Mouse (Mus musculus) fibroblast of lung, adult 2 months (primary cell): ENCODE measurements around the gene Hoxa7.
A peak's percentile ranks its signal among the peaks of the same experiment; 100 is the strongest.

Experiments used
- DNase-seq: peaks from one replicate; pipeline ENCODE4 v3.0.0-alpha.2; 2011; ENCODE audit warnings: low read depth

Hoxa7 gene

DNA sequence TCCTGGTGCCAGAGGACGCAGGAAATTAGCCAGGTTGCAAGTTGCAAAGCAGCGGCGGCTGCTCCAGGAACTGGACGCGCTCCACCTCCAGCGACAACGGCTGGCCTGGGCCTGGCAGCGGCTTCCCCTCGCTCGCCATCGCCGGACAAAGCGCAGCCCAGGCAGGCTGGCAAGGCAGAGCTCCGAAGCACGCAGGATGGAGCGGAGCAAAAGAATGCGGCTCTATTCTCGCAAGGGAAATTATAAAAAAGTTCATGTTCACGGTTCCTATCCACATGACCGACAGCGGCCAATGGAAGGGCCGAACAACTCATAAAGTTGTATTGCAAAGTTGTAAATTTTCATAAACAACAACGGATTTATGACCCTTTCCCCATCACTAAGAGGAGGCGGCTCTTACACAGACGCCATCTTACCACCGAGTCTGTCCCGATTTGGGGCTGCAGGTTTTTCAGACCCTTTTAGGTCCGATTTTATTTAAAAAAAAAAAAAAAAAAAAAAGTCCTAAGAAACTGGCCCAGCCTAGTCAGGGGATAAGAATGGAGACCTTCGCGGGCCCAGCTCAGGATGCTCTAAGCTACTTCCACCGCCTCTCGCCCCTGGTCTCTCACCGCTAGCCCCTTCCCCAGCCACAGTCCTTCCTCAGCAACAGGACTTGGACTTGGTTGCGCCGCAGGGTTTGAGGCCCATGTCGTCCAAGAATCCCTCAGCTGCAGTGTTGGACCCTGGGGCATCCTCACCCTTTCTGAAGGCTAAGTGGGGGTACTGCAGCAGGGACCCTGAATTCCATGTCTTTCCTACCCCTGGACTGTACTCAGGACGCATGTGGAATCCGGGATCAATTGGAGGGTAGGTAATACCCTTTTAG is 8.3 kb downstream of the Hoxa7 start, which contains the start of the genes Hoxa3 and Gm28308:
Hoxa3 (minus strand) TSS at position 218 of the 868 bp plus-strand sequence.
Gm28308 (minus strand) TSS at position 221 of the 868 bp plus-strand sequence.
- DNase-seq = no peak

DNA sequence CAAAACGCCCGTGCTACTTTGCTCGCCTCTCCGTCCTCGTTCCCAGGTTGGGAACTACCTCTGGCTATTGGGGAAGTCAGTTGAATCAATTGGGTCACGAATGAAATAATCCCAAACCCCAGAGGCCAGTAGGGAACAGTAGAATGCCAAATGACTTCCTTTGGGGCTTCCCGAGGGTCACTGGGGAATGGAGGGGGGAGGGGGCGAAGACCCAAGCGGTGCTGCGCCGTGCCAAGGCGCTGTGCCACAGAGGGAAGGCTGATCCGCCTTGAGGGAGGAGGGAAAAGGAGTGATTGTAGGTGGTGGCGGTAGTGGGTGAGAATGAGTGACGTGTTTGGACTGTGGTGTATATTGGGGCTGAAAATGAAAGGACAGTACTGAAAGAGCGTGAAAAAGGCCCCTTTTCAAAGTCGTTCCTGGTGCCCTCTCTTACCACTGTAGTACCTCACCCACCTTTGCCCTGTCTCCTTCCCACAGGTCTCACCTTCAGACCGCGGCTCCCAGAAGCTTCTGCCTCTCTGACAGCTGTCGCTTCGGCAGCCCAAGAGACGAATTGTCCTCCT is 9.0 kb downstream of the Hoxa7 start:
- DNase-seq = no peak

- DNase-seq = no peak
Measured at GRCm38 (mm10) chr6:52211961-52212360, 9.7 kb downstream of the Hoxa7 start.

DNA sequence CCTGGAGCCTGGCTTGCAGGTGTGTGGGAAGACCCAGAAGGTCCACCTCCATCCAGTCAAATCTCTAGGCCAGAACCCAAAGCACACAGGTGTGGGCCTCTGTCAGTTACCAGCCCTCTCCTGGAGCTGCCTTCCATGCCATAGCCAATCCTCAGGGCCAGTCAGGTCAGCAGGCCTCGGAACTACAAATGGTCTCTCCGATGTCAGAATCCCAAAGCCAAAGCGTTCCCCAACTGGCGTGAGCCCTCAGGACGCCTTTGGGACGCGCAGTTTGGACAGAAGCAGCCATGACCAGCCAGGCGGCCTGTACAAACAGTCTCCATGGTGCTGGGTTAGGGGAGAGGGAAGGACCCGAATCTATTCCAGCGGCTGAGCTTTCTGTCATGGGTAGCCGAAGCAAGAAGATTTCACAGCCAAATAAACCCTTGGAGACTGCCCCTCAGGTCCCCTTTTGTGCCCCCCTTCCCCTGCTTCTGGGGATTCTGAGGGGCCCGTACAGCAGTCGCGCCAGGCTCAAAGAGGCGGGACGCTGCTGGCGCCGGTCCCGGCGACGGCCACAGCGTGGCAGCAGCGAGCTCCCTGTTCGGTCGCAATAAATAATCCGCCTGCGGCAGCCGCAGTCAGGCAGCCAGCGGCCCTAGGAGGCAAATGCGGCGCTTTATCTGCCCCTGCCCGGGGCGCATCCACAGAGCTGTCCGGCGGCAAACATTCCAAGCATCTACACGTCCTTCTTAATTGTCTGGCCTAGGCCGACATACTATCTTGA is 10.3 kb downstream of the Hoxa7 start:
- DNase-seq = peak; percentile 40

DNA sequence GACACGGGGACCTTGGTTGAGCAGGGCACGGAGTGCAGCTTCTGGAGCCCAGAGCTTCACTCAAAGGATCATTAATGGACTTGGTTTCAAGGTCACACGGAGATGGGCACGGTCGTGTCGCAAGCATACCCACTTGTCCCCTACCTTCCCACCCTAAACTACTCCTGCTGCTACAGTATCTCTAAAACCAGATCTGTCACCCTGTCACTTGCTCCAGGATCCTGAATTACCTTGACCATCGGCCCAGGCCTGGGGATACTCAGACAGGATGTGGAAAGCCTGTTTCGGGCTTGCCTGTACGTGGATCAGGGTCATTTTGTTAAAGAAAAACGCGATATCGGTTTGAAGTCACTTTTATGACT is 12.0 kb downstream of the Hoxa7 start:
- no peak for DNase-seq

- DNase-seq = no peak
Measured at GRCm38 (mm10) chr6:52208868-52209684, 12.6 kb downstream of the Hoxa7 start.

GRCm38 (mm10) chr6:52208072-52208867 is 13.4 kb downstream of the Hoxa7 start, which contains the start of gene Hoxa6:
Gene Hoxa6, minus strand, starts transcription at chr6:52208722.
- no peak for DNase-seq

GRCm38 (mm10) chr6:52207684-52207976 is 14.0 kb downstream of the Hoxa7 start:
- DNase-seq = no peak

GRCm38 (mm10) chr6:52206882-52207683 is 14.6 kb downstream of the Hoxa7 start:
- no peak for DNase-seq

DNA sequence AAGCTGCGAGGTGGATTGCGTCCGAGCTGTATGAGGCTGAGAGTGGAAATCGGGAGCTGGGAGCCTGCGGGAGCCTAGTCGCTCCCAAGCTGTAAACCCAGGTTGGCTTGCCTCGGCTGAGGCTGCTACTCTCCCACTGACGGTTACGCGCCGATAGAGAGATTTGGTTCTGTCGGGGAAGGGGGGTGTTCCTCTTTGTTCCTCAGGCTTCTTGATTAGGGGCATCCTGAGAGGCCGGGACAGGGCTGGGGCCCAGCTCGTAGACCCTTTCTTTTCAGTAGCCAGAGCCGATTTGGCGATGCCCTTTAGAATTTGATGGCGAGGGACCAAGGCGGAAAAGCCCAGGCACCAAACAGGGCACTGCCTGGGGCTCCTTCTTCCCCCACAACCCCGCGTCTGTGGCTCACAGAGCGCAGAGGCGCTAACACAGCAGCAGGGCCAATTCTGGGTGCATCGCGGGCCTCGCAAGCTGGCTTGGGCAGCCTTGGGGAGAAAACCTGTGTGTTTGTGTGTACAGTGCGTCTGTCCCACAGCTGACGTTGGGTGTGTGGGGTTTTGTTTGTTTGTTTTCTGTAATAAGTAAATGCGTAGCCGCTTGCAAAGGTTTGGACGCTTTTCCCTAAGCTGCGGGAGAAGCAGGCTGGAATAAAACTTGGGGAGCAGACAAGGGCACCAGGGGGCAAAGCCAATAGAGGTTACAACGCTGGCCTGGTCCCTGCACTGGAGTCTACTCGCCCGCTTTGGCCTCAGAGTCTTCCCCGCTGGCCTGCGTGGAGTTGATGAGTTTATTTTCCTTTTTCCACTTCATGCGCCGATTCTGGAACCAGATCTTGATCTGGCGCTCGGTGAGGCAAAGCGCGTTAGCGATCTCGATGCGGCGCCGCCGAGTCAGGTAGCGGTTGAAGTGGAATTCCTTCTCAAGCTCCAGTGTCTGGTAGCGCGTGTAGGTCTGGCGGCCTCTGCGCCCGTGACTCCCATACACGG is 15.7 kb downstream of the Hoxa7 start:
- DNase-seq = no peak

- no peak for DNase-seq
Measured at GRCm38 (mm10) chr6:52205221-52205620, 16.4 kb downstream of the Hoxa7 start.

DNA sequence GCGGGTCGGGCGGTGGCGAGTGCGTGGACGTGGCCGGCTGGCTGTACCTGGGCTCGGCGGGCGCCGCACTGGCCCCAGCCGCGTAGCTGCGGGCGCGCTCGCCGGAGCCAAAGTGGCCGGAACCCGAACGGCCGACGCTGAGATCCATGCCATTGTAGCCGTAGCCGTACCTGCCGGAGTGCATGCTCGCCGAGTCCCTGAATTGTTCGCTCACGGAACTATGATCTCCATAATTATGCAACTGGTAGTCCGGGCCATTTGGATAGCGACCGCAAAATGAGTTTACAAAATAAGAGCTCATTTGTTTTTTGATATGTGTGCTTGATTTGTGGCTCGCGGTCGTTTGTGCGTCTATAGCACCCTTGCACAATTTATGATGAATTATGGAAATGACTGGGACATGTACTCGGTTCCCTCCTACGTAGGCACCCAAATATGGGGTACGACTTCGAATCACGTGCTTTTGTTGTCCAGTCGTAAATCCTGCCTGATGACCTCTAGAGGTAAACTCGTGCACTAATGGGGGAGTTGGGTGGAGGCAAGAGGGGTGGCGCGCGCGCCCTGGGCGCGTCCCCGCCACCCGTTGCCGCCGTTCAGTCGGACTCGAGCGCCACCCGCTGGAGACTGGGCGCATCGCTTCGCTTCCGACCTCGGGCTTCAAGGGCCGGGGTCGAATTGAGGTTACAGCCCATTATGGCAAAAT is 17.5 kb downstream of the Hoxa7 start, which contains the start of gene Hoxa5:
Hoxa5 (minus strand) TSS at position 538 of the 703 bp plus-strand sequence.
- DNase-seq = peak; percentile 66

- no peak for DNase-seq
Measured at GRCm38 (mm10) chr6:52203371-52204049, 18.1 kb downstream of the Hoxa7 start.

DNA sequence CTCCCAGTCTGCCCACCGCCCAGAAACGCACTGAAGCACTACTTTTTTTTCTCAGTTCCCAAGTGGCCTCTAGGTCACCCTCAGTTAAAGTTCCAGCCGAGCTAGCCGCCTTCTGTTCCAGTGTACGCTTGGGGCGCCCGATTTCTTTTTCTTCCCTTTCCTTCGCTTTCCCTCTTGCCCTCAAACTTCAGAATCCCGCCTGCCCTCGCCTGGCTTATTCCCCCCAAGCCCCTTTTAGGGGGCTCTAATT is 18.6 kb downstream of the Hoxa7 start:
- DNase-seq = no peak

DNA sequence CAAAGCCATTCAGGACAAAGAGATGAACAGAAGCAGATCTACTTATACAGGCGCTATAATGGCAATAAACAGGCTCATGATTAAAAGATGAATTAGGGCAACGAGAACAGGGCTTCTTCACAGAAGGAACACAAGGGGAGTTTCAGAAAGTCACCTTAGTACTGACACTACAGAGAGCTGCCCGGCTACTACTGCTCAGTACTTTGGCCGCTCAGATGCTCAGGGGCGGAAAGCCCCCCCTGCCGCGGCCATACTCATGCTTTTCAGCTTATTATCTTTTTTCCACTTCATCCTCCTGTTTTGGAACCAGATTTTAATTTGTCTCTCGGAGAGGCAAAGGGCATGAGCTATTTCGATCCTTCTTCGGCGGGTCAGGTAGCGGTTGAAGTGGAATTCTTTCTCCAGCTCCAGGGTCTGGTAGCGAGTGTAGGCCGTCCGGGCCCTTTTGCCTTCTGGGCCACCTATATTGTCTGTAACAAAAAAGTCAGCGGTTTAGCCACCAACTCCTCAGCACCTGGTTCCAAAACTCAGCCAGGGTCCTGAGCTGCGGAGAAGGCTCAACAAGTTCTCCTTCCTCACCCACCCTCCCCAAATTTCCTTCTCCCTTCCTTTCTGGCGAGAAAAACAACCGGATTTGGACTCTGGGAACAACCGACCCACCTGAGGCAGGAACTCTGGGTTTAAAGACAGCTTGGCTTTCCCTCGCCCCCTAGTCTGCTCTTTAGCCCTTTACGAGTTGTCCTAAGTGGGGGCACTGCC is 19.1 kb downstream of the Hoxa7 start:
- DNase-seq = no peak

- DNase-seq = no peak
Measured at GRCm38 (mm10) chr6:52201269-52201668, 20.4 kb downstream of the Hoxa7 start.

- DNase-seq = no peak
Measured at GRCm38 (mm10) chr6:52200751-52201250, 20.9 kb downstream of the Hoxa7 start.
